Mouse (Mus musculus): ENCODE measurements around the gene Mymk.
A peak's percentile ranks its signal among the peaks of the same experiment; 100 is the strongest.

Mymk gene

DNA sequence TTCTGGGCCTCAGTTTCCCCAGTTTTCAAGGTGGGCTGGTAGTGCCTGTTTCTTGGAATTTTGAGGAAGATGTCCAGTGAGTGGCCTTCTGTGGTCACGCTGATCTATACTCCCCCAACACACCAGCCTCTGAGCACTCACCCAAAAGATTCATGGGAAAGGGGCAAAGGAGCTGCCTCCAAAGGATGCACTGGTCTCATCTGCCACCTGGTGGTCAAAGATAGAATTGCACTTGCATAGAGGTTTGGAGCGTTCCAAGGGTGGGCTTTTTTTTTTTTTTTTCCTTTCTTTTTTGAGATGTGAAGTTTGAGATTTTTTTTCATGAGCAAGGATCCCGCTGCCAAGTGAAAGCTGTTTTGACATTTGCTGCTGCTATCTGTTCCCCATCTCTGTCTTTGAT is 33.4 kb downstream of the Mymk start:
- DNase-seq (ENCODE audit: low read depth in 1 of 2, low spot score in 2 of 2): no peak

DNA sequence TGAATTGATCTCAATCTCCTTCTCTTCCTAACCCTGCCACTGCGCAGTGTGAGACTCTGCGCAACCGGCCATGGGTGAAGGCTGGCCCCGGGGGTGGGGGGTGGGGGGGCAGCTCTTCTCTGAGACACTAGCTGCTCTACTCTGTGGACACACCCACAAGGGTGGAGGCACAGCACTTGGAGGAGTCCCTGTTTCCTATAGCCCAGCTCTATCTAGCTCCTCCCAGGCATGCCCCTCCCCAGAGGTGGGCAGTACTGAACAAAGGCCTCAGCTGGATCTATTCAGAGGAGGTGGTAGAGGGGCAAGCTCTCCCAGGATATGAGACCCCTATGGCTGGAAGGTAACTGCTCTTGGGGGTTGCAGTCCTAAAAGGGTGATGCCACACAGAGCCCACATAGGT is 35.0 kb downstream of the Mymk start:
- DNase-seq (ENCODE audit: low read depth in 1 of 2, low spot score in 2 of 2): no peak

DNA sequence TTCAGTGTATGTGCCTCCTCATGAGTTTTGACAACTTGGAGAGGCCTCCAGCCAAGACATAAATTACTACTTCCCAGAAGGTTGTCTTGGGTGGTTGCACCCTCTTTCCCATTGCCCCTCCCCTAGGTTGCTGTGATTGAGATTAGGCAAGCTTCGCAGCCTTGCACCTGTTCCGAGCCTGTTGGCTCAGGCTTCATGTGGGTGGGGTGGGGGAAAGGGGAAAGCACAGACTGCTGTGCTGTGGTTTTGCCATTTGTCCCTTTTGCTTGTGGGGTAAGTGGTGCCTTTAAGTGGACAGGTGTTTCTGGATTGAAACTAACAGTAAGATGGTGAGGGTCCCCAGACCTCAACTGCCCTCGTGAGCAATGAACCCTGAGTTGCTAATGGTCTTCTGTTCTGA is 36.0 kb downstream of the Mymk start:
- DNase-seq (ENCODE audit: low read depth in 1 of 2, low spot score in 2 of 2): no peak

DNA sequence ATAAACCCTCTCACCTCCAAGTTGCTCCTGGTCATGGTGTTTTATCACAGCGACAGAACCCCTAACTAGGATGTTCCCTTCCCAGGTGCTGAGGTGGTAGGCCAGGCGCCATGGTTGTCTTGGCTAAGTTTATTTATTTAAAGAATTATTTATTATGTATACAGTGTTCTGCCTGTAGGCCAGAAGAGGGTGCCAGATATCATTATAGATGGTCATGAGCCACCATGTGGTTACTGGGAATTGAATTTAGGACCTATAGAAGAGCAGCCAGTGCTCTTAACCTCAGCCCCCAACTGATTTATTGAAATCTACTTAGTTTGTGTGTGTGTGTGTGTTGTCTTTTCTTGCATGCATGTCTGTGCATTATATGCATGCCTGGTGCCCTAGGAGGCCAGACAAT is 39.6 kb downstream of the Mymk start:
- DNase-seq (ENCODE audit: low read depth in 1 of 2, low spot score in 2 of 2): no peak

DNA sequence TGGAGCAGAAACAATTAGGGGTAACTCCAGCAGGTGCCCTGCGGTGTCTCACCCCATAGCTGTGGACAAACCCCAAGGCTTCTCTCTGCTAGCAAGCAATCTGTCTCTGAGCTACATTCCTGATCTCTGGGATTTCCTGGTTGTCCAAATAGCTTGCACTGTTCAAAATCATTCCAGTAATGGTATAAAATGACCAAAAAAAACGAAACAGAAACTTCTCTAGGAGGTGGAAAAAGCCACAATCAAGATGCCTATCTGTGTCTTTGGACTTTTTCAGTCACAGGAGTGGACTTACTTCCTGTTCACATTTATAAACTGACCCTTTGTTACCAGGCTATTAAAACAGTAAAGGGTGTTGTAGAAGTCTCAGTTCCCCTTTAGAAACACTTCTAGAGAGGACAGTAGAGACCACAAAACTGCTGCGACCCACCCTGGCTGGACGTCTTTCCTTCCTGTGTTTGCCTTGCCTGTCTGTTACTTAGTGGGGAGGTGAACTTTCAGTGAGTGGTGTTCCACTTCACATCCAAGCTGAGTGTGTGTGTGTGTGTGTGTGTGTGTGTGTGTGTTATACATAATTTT is 43.5 kb downstream of the Mymk start:
- DNase-seq (ENCODE audit: low read depth in 1 of 2, low spot score in 2 of 2): peak; percentile 45 to 46

DNA sequence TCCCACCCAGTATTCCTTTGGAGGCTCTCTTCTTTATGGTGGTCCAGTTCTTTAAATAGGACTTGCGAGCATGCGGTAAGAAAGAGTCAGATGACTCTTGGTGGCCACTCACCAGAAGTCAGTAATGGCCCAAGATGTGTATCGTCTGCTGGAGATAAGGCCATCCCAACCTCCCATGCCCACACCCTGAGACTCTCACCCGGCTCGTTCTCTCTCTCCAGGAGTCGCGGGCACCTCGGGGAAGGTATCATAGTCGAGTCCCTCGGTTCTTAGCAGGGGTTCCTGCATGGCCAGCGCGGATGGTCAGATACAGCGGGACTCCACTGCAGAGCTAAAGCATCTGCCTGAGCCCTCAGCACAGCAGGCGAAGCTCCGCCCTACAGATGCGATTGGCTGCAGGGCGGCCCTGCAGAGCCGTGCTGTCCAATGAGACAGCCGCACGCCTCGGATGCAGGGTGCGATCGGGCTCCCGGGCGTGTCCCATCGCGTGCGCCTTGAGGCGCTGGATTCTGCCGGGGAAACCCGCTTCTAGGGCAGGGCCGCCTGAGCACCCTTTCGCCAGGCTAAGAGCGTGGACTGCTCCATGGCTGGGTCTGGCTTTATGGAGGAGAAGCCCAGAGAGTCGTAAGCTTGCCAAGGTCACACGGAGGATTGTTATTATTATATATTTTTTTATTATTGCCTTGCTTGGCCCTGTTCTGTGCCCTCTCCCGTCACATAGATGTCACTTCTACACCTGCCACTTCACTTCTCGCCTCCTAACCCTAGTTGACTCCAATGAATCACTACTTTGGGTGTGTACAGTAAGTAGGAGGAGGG is 44.2 kb downstream of the Mymk start, which contains the start of gene Slc2a6:
Gene Slc2a6, minus strand, starts transcription at position 381 of the 819 bp plus-strand sequence.
- peak; percentile 78 to 89 for DNase-seq (ENCODE audit: low read depth in 1 of 2, low spot score in 2 of 2)

DNA sequence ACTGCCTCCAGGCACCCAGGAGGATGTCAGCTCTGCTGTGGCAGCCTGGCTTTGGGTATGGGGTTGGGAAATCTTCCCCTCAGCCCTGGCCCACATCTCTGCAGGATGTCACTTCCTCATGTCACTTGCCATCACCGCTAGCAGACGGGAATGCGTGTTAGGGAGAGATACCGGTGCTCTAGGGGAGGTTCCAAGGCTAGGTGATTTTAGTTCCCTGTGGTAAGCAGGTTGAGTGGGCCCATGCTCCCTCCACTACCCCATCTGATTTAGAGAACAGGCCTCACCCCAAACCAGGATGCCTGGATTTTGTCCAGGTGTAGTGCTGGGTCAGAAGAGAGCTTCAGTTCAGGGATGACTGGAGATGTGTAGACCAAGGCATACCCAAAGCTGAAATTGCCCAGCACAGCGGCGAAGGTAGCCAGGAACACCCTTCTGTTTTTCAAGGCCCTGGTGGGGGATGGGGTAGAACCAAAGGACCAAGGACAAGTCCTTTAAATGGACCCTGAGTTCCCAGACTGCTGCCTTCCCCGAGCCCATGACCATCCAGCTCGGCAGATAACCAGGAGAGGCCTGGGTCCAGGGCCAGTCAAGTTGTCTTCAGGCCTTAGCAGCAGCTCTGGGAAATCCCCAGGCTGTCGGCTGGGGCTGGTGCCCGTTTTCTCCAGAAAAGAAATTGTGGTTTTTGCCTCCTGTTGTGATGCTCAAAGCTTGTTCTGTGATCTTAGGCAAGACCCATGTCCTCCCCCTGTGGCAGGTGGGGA is 44.9 kb downstream of the Mymk start:
- peak in 1 of 2 experiments; percentile 53 for DNase-seq (ENCODE audit: low read depth in 1 of 2, low spot score in 2 of 2)

DNA sequence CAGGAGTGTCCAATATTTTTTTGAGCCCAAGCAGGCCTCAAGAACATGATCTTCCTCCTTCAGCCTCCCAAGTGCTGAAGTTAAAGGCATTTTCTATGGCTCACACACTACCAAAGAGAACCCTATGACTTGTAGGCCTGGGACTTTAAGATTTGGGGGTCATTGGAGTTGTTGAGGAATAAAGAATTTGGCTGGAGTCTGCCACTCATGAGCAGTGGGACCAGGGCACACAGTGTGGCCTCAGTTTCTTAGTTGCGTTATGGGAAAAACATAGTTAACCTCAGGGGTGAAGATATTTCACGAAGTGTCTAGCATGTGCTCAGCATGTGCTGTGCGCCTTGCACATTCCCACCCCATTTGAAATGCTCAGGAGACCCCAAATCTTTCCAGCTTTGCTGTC is 45.6 kb downstream of the Mymk start:
- DNase-seq (ENCODE audit: low read depth in 1 of 2, low spot score in 2 of 2): no peak

DNA sequence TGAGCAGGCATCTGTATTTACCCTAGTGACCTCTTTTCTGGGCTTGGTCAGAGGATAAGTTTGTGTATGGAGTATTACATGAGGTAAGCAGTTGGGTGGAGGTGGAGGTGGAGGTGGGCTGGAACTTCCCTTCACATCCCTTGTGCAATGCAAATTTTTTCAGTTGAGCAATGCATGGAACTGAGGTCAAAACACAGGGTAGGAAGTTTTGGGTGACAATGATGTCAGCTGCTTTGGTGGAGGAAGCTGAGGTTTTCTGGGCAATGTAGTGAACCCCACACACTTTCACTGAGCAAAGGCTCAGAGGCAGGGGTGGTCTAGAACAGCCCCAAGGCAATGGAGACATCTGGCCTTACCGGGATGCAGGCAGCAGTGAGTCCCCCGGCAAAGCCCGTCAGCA is 46.4 kb downstream of the Mymk start:
- peak; percentile 58 to 59 for DNase-seq (ENCODE audit: low read depth in 1 of 2, low spot score in 2 of 2)

DNA sequence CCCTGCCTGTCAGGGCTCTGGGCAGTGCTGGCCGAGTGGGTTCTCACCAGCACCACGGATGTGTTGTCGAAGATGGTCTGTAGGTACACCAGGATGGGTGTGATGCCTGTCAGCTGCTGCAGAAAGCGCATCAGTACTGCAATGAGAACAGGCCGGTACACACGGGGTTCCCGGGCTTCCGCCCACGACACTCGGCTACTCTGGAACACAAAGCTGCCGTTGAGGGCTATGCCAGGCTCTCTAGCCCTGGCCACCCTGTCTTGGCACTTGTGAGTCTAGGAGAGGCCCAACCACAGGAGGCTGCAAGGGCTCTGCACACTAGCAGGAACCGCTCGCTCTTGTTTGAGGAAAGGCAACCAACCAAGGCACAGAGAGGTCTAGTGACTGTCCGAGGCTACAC is 47.8 kb downstream of the Mymk start:
- DNase-seq (ENCODE audit: low read depth in 1 of 2, low spot score in 2 of 2): no peak

DNA sequence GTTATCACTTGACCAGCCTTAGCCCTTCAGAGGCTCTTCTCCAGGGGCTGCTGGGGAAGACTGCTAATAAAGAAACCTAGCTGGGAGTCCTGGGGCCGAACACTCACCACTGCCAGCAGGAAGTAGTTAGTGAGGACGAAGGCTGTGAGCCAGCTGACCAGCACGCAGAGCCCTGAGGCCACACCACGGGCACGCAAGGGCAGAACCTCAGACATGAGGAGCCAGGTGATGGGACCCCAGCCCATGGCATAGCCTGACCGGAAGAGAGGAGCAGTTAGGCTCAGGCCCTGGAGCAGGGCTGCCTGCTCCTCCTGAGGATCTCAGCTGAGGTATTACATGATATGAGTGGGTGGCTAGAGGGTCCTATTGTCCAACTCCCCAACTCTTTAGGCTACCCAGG is 49.4 kb downstream of the Mymk start:
- no peak for DNase-seq (ENCODE audit: low read depth in 1 of 2, low spot score in 2 of 2)

DNA sequence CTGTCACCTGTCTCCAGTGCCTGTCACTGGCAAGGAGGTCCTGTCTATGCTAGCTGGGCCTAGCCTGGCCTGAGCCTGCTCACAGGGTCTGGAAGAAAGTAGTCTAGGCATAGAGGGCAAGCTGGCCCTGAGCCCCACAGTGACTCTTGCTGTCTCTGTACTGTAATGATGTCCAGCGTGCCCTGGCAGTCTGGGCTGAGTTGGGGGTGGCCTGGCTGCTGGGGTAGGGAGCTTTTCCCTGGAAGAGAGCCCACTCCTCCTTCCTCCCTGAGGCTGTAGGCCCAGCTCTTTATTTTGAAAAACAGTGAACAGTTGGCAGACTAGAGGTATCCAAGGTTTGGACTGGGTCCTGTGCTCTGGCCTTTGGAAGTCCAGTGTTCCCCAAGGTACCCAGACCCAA is 50.9 kb downstream of the Mymk start:
- DNase-seq (ENCODE audit: low read depth in 1 of 2, low spot score in 2 of 2): no peak

DNA sequence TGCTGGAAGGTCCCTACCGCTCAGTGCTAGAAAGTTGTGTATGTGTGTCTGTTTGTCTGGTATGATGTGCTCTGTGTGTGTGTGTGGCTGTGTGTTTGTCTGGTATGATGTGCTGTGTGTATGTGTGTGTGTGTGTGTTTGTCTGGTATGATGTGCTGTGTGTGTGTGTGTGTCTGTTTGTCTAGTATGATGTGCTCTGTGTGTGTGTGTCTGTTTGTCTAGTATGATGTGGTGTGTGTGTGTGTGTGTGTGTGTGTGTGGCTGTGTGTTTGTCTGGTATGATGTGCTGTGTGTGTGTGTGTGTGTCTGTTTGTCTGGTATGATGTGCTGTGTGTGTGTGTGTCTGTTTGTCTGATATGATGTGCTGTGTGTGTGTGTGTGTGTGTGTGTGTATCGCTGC is 52.4 kb downstream of the Mymk start:
- DNase-seq (ENCODE audit: low read depth in 1 of 2, low spot score in 2 of 2): no peak

DNA sequence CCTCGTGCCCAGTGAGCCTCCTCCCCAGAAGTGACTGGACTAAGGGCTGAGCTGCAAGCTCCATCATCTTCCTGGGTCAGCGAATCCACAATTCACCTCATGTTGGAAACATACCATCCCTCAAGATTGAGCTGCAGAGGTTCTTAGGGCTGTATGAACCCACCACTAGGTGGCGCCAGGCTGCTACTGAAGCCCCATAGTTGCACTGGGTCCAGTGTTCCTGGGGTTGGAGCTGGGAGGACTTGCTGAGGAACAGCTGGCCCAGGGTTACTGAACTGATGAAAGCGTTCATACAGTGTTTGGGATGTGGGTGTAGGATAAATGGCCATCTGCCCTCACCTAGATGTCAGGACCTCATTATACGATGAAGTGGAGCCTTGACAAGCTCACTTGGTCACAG is 54.2 kb downstream of the Mymk start:
- peak in 1 of 2 experiments; percentile 62 for DNase-seq (ENCODE audit: low read depth in 1 of 2, low spot score in 2 of 2)
